Mouse (Mus musculus) liver, adult 2 months (tissue): ENCODE measurements around the gene Plcb4.

Source experiments
- CTCF ChIP-seq: fragments of 200-500 bp; IDR thresholded peaks from 2 replicates; pipeline ENCODE4 v1.5.1; 2011; ENCODE audit warnings: low read depth, low read length, control low read depth
- POLR2A ChIP-seq: fragments of 200-500 bp; IDR thresholded peaks from 2 replicates; pipeline ENCODE4 v1.6.1; 2011; ENCODE audit warnings: low read length, control low read depth; ENCODE audit not compliant: insufficient read depth; ENCODE audit errors: extremely low read depth

- TF ChIP-seq CTCF = no peak
- TF ChIP-seq POLR2A = no peak
Observed at GRCm38 (mm10) chr2:135810841-135811240, 152.0 kb downstream of the Plcb4 start.
